Mouse (Mus musculus) olfactory bulb, adult 2 months (tissue): ENCODE measurements at regions not wholly inside any gene's neighbourhood (a gene's known extent, or its start where the extent isn't known, plus 50 kb on each side); places are given as distances from the start of the nearest gene placed in this dataset.

Source experiments
- H3K27ac ChIP-seq: fragments of 200-500 bp; 2 replicates; pipeline ENCODE4 v1.5.1; 2012; ENCODE audit warnings: low read depth, low read length; ENCODE audit not compliant: insufficient read depth
- H3K4me1 ChIP-seq: fragments of 200-500 bp; 2 replicates; pipeline ENCODE4 v1.6.1; 2012; ENCODE audit warnings: low read length; ENCODE audit not compliant: control insufficient read depth, insufficient read depth
- H3K4me3 ChIP-seq: fragments of 200-500 bp; 2 replicates; pipeline ENCODE4 v1.5.1; 2012; ENCODE audit warnings: mild to moderate bottlenecking, low read depth, low read length, moderate library complexity; ENCODE audit not compliant: insufficient read depth
- CTCF ChIP-seq: fragments of 200-500 bp; IDR thresholded peaks from 2 replicates; pipeline ENCODE4 v1.5.1; 2012; ENCODE audit warnings: low read depth, mild to moderate bottlenecking, low read length, moderate library complexity; ENCODE audit not compliant: insufficient read depth
- POLR2A ChIP-seq: fragments of 200-500 bp; IDR thresholded peaks from 2 replicates; pipeline ENCODE4 v1.6.1; 2012; ENCODE audit warnings: mild to moderate bottlenecking, low read depth, low read length, moderate library complexity; ENCODE audit not compliant: insufficient read depth
- WGBS: fragments of 180-500 bp; shearing (Covaris S2); methylation state at CpG from one replicate; pipeline ENCODE4 v1.1.7; 2018; 5-methylcytosine and 5-hydroxymethylcytosine counted together

- 82% methylated on average over 4 of the region's 4 CpGs for WGBS
- Histone ChIP-seq H3K4me3 (no peak overlapping the region), H3K27ac (no peak overlapping the region), H3K4me1 (peaks cover 7% of the 10 kb centered on the region)
- TF ChIP-seq POLR2A (no peak), CTCF (no peak)
Measured at GRCm38 (mm10) chr13:97432627-97433026, 191.7 kb downstream of the Enc1 start.

- TF ChIP-seq POLR2A: no peak
- TF ChIP-seq CTCF: no peak
- 63% methylated on average over 2 of the region's 2 CpGs for WGBS
Measured at GRCm38 (mm10) chr13:97430885-97431284, 190.0 kb downstream of the Enc1 start.

GRCm38 (mm10) chr13:97428163-97428562 is 187.3 kb downstream of the Enc1 start:
- Histone ChIP-seq H3K4me1 (no peaks in the 10 kb centered on the region), H3K27ac (no peak overlapping the region), H3K4me3 (no peak overlapping the region)
- TF ChIP-seq POLR2A: no peak
- TF ChIP-seq CTCF: no peak
- 86% methylated on average over 6 of the region's 6 CpGs for WGBS

More at GRCm38 (mm10) chr13:97430885-97431284, 190.0 kb downstream of the Enc1 start:
- Histone ChIP-seq H3K4me1 (peaks cover 4% of the 10 kb centered on the region), H3K27ac (no peak overlapping the region), H3K4me3 (no peak overlapping the region)

- 81% methylated on average over 4 of the region's 4 CpGs for WGBS
- no peak overlapping the region for H3K27ac ChIP-seq
- no peak overlapping the region for H3K4me3 ChIP-seq
- H3K4me1 ChIP-seq: no peaks in the 10 kb centered on the region
- no peak for TF ChIP-seq CTCF
- TF ChIP-seq POLR2A: no peak
Measured at GRCm38 (mm10) chr13:97427537-97427936, 186.6 kb downstream of the Enc1 start.

- no peaks in the 10 kb centered on the region for H3K4me1 ChIP-seq
- TF ChIP-seq POLR2A (no peak), CTCF (no peak)
- H3K4me3 ChIP-seq: no peak overlapping the region
- 93% methylated on average over 9 of the region's 9 CpGs for WGBS
- no peak overlapping the region for H3K27ac ChIP-seq
Measured at GRCm38 (mm10) chr13:97425731-97426130, 184.8 kb downstream of the Enc1 start.

GRCm38 (mm10) chr13:97423911-97424310 is 183.0 kb downstream of the Enc1 start:
- Histone ChIP-seq H3K4me1 (no peaks in the 10 kb centered on the region), H3K27ac (no peak overlapping the region), H3K4me3 (no peak overlapping the region)
- TF ChIP-seq POLR2A (no peak), CTCF (no peak)
- 47% methylated on average over 6 of the region's 6 CpGs for WGBS

GRCm38 (mm10) chr13:97423298-97423817 is 182.5 kb downstream of the Enc1 start:
- no peak for TF ChIP-seq CTCF
- no peak for TF ChIP-seq POLR2A
- WGBS: 68% methylated on average over 5 of the region's 5 CpGs
- Histone ChIP-seq H3K4me3 (no peak overlapping the region), H3K4me1 (no peaks in the 10 kb centered on the region), H3K27ac (no peak overlapping the region)

- no peak overlapping the region for H3K4me3 ChIP-seq
- WGBS: 78% methylated on average over 7 of the region's 7 CpGs
- H3K27ac ChIP-seq: no peak overlapping the region
- no peaks in the 10 kb centered on the region for H3K4me1 ChIP-seq
- TF ChIP-seq CTCF: no peak
- TF ChIP-seq POLR2A: no peak
Measured at GRCm38 (mm10) chr13:97422897-97423296, 182.0 kb downstream of the Enc1 start.

- Histone ChIP-seq H3K4me1 (no peaks in the 10 kb centered on the region), H3K27ac (no peak overlapping the region), H3K4me3 (no peak overlapping the region)
- TF ChIP-seq CTCF (no peak), POLR2A (no peak)
- 100% methylated on average over 3 of the region's 3 CpGs for WGBS
Measured at GRCm38 (mm10) chr13:97421831-97422230, 180.9 kb downstream of the Enc1 start.

GRCm38 (mm10) chr13:97420773-97421172 is 179.9 kb downstream of the Enc1 start:
- 86% methylated on average over 3 of the region's 3 CpGs for WGBS
- TF ChIP-seq POLR2A (no peak), CTCF (no peak)
- H3K4me3 ChIP-seq: no peak overlapping the region
- H3K4me1 ChIP-seq: no peaks in the 10 kb centered on the region
- H3K27ac ChIP-seq: no peak overlapping the region
